24 mouse cellular contexts compared by ENCODE assay signal in the genomic region with DNA sequence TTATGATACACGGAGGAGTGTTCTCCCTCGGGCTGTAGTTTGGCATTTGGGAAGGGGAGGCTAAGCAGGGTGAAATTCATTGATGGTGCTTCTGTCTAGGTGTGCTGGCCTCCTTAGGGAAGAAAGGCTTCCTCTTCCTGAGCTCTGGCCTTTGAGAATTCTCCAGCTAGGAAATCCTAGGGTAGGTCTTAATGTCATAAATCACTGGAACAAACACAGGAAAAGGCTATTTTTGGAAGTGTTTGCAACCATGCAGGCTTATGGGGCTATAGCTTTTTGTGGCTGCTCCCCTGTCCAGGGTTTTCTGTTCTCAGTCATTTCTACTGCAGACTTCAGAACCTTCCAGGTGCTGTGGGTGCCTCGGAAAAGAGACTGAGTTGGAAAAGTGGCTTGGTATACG. TPM values are rescaled to one million over a fixed set of nuclear protein-coding genes. Genes with fewer than 3 reads are reported as not detected.
DNase-seq lines count a peak whose midpoint lies in the region; ATAC-seq and TF ChIP-seq lines count a peak whose summit lies in the region.
"Had no signal": no experiment of that assay in that cellular context is flagged by ENCODE, and none has a peak within 500 bp of the region (broad histone marks: within the 10 kb centered on the region; RNA-seq: fewer than 3 reads in every experiment).

No protein-coding gene starts in this region.

- peak overlapping the region; percentile 36 for H3K4me3 ChIP-seq in gastrocnemius, adult 2 months
- no peak overlapping the region for H3K4me3 ChIP-seq in intestine, embryonic 15.5 days (replicated peaks)
- no peak overlapping the region for H3K4me3 ChIP-seq in intestine, postnatal 0 days (ENCODE audit: low read depth, low read length)
- H3K4me3 ChIP-seq in kidney, postnatal 0 days (replicated peaks; ENCODE audit: low read depth, low read length), result no peak overlapping the region
- no peak overlapping the region for H3K4me3 ChIP-seq in limb, embryonic 10.5 days
- H3K4me3 ChIP-seq: forebrain, embryonic 13.5 days; limb, embryonic 12.5 days; liver, embryonic 12.5 days; megakaryocyte, embryonic 14.5 days; midbrain, embryonic 13.5 days; neural tube, embryonic 12.5 days had no signal

- ATAC-seq in intestine, embryonic 15.5 days, result no peak
- no peak for ATAC-seq in intestine, postnatal 0 days
- no peak for ATAC-seq in kidney, postnatal 0 days (replicated peaks; ENCODE audit: low FRiP score, low read depth)
- ATAC-seq: activated CD4-positive, CD25-positive, alpha-beta regulatory T cell, adult 4 months; forebrain, embryonic 13.5 days; hindbrain, postnatal 0 days; liver, embryonic 12.5 days; midbrain, embryonic 13.5 days had no signal

- intact Hi-C loops in gastrocnemius, adult 2 months (cut with DNase I), result no loop called here
- intact Hi-C loops in gastrocnemius, postnatal 36 days (cut with DNase I), result no loop called here

- H3K4me2 ChIP-seq in intestine, embryonic 15.5 days (replicated peaks), result no peak overlapping the region
- H3K4me2 ChIP-seq in intestine, postnatal 0 days (replicated peaks; ENCODE audit: low read depth), result no peak overlapping the region
- H3K4me2 ChIP-seq in kidney, postnatal 0 days (ENCODE audit: low read length), result no peak overlapping the region
- H3K4me2 ChIP-seq: forebrain, embryonic 13.5 days; limb, embryonic 12.5 days; liver, embryonic 12.5 days; midbrain, embryonic 13.5 days; neural tube, embryonic 12.5 days had no signal

- H3K9me3 ChIP-seq in intestine, embryonic 15.5 days, result no peaks in the 10 kb centered on the region
- H3K9me3 ChIP-seq in intestine, postnatal 0 days (ENCODE audit: control insufficient read depth), result no peaks in the 10 kb centered on the region
- no peaks in the 10 kb centered on the region for H3K9me3 ChIP-seq in kidney, postnatal 0 days (replicated peaks; ENCODE audit: low read length)
- no peaks in the 10 kb centered on the region for H3K9me3 ChIP-seq in limb, embryonic 10.5 days (replicated peaks)
- H3K9me3 ChIP-seq: forebrain, embryonic 13.5 days; limb, embryonic 12.5 days; liver, embryonic 12.5 days; megakaryocyte, embryonic 14.5 days; midbrain, embryonic 13.5 days; neural tube, embryonic 12.5 days had no signal

- H3K36me3 ChIP-seq in intestine, embryonic 15.5 days, result no peaks in the 10 kb centered on the region
- no peaks in the 10 kb centered on the region for H3K36me3 ChIP-seq in intestine, postnatal 0 days (ENCODE audit: control insufficient read depth, insufficient read depth)
- H3K36me3 ChIP-seq in kidney, postnatal 0 days (ENCODE audit: insufficient read depth, low read length), result no peaks in the 10 kb centered on the region
- no peaks in the 10 kb centered on the region for H3K36me3 ChIP-seq in limb, embryonic 10.5 days
- H3K36me3 ChIP-seq: limb, embryonic 12.5 days; liver, embryonic 12.5 days; midbrain, embryonic 13.5 days; neural tube, embryonic 12.5 days had no signal

- no peak overlapping the region for H3K9ac ChIP-seq in intestine, embryonic 15.5 days
- no peak overlapping the region for H3K9ac ChIP-seq in intestine, postnatal 0 days (ENCODE audit: low read depth, low read length)
- no peak overlapping the region for H3K9ac ChIP-seq in kidney, postnatal 0 days (ENCODE audit: low read depth, low read length)
- H3K9ac ChIP-seq: forebrain, embryonic 13.5 days; limb, embryonic 12.5 days; liver, embryonic 12.5 days; midbrain, embryonic 13.5 days; neural tube, embryonic 12.5 days had no signal

- H3K4me1 ChIP-seq in intestine, embryonic 15.5 days (replicated peaks), result peaks cover 25% of the 10 kb centered on the region
- peaks cover 3% of the 10 kb centered on the region; the same call in 1 of the 2 replicates for H3K4me1 ChIP-seq in intestine, postnatal 0 days (replicated peaks; ENCODE audit: control insufficient read depth, insufficient read depth, low read length)
- H3K4me1 ChIP-seq in kidney, postnatal 0 days (replicated peaks; ENCODE audit: insufficient read depth, low read length), result peaks cover 11% of the 10 kb centered on the region
- H3K4me1 ChIP-seq in limb, embryonic 10.5 days, result peaks cover 20% of the 10 kb centered on the region
- H3K4me1 ChIP-seq: forebrain, embryonic 13.5 days; midbrain, embryonic 13.5 days; neural tube, embryonic 12.5 days had no signal

- peak overlapping the region; percentile 71 for H3K27ac ChIP-seq in gastrocnemius, adult 2 months
- peak overlapping the region; percentile 14; the same call in 1 of the 2 replicates for H3K27ac ChIP-seq in intestine, embryonic 15.5 days
- no peak overlapping the region for H3K27ac ChIP-seq in intestine, postnatal 0 days (ENCODE audit: low read depth, low read length)
- peak overlapping the region; percentile 6; the same call in 1 of the 2 replicates for H3K27ac ChIP-seq in kidney, postnatal 0 days
- H3K27ac ChIP-seq in limb, embryonic 10.5 days, result 0 out of 2 replicates have a peak overlapping the region, but pooled peaks have one; percentile 10
- H3K27ac ChIP-seq: forebrain, embryonic 13.5 days; hindbrain, postnatal 0 days; limb, embryonic 12.5 days; liver, embryonic 12.5 days; midbrain, embryonic 13.5 days; neural tube, embryonic 12.5 days had no signal

- 49% methylated on average over 4 of the region's 4 CpGs for WGBS in intestine, embryonic 15.5 days
- WGBS in intestine, postnatal 0 days, result 39% methylated on average over 4 of the region's 4 CpGs
- 27% methylated on average over 4 of the region's 4 CpGs for WGBS in kidney, postnatal 0 days
- WGBS in limb, embryonic 10.5 days, result 76% methylated on average over 4 of the region's 4 CpGs

- no peaks in the 10 kb centered on the region for H3K27me3 ChIP-seq in intestine, embryonic 15.5 days (replicated peaks)
- H3K27me3 ChIP-seq in intestine, postnatal 0 days (replicated peaks; ENCODE audit: control insufficient read depth, insufficient read depth, low read length), result no peaks in the 10 kb centered on the region
- no peaks in the 10 kb centered on the region for H3K27me3 ChIP-seq in kidney, postnatal 0 days (ENCODE audit: insufficient read depth, low read length)
- H3K27me3 ChIP-seq in limb, embryonic 10.5 days (ENCODE audit: low read depth, poor library complexity, severe bottlenecking), result no peaks in the 10 kb centered on the region
- H3K27me3 ChIP-seq: forebrain, embryonic 13.5 days; limb, embryonic 12.5 days; liver, embryonic 12.5 days; megakaryocyte, embryonic 14.5 days; midbrain, embryonic 13.5 days; neural tube, embryonic 12.5 days had no signal

- DNase-seq in gastrocnemius, adult 2 months, result no peak
- no peak for DNase-seq in gastrocnemius, postnatal 36 days
- DNase-seq in kidney, postnatal 0 days (ENCODE audit: low spot score), result peak; percentile 72
- DNase-seq in kidney, postnatal 25 days, result no peak
- no peak for DNase-seq in limb, embryonic 10.5 days (ENCODE audit: low spot score)
- DNase-seq in ovary, postnatal 10 days (ENCODE audit: low spot score), result no peak
- DNase-seq: adrenal gland, adult 8-10 months; cerebellum, adult 8-10 months; cerebellum, postnatal 36 days; lung, adult 18-20 months; retina, postnatal 1 day; right cerebral cortex, postnatal 25 days; spleen, adult 18-20 months; thymus, postnatal 14 days had no signal

- TF ChIP-seq CTCF in gastrocnemius, adult 2 months (IDR thresholded peaks at IDR 0.05), result no peak
- TF ChIP-seq CTCF in intestine, postnatal 0 days (IDR thresholded peaks at IDR 0.05; ENCODE audit: low read depth), result no peak
- TF ChIP-seq CTCF in kidney, postnatal 0 days (IDR thresholded peaks at IDR 0.05; ENCODE audit: low read depth), result no peak

RNA-seq across cellular contexts. Expression of a gene that starts 16.9 kb away (rescaled TPM):
- total RNA-seq in gastrocnemius, adult 2 months (2021), result 10 to 100 TPM in 1 of 2 experiments, 1 to 10 TPM in 1; 5.7 to 11.7 TPM
- total RNA-seq in gastrocnemius, postnatal 36 days (2021), result 1 to 10 TPM; 7.0 to 8.4 TPM
- polyA plus RNA-seq in intestine, embryonic 15.5 days (2015; fragmentation: Nextera tagmentation; extraction: Ambion mirVana), result 18.4 and 19.4 TPM in 2 replicates
- polyA plus RNA-seq in intestine, postnatal 0 days (2015; fragmentation: Nextera tagmentation; extraction: Ambion mirVana), result 15.2 and 16.2 TPM in 2 replicates
- 17.0 and 20.2 TPM in 2 replicates for polyA plus RNA-seq in kidney, postnatal 0 days (2015; fragmentation: Nextera tagmentation; extraction: Ambion mirVana)
- 13.3 and 18.9 TPM in 2 replicates for polyA plus RNA-seq in limb, embryonic 10.5 days (2016; fragmentation: Nextera tagmentation; extraction: Ambion mirVana)
